Comparison of ENCODE assay signal across 1 mouse cellular context in genomic region chr11:120548786-120549167, GRCm38 (mm10).
TF ChIP-seq lines count a peak whose summit lies in the region.

No protein-coding gene starts in this region.

TF ChIP-seq in MEL, 35 proteins besides CTCF, POLR2A, EP300 and RAD21 (continued from another document):
- TF ChIP-seq E2F4 (IDR thresholded peaks at IDR 0.05; ENCODE audit: borderline replicate concordance, low read depth, low read length) = 0 out of 2 replicates have a peak, but pooled peaks have one; percentile 35
- no peak for TF ChIP-seq TBP (IDR thresholded peaks at IDR 0.05; ENCODE audit: low read depth, low read length)
